In genomic region chr19:53086861-53087260, GRCm38 (mm10) we compare ENCODE assay signal across 8 mouse cellular contexts. TPM values are rescaled to one million over a fixed set of nuclear protein-coding genes. Genes with fewer than 3 reads are reported as not detected.
A peak's percentile ranks its signal among the peaks of the same experiment; 100 is the strongest.
DNase-seq lines count a peak whose midpoint lies in the region; ATAC-seq lines count a peak whose summit lies in the region.

No protein-coding gene starts in this region.

- intact Hi-C loops in gastrocnemius, postnatal 14 days (cut with DNase I; ENCODE audit: low total_unique reads), result no loop called here

- H3K36me3 ChIP-seq in forebrain, embryonic 12.5 days (replicated peaks), result no peaks in the 10 kb centered on the region
- no peaks in the 10 kb centered on the region for H3K36me3 ChIP-seq in hindbrain, embryonic 15.5 days

- ATAC-seq in forebrain, embryonic 12.5 days (ENCODE audit: low FRiP score), result no peak
- ATAC-seq in hindbrain, embryonic 15.5 days (ENCODE audit: low FRiP score, low read depth), result no peak

- no peak overlapping the region for H3K4me3 ChIP-seq in forebrain, embryonic 12.5 days (replicated peaks)
- no peak overlapping the region for H3K4me3 ChIP-seq in hindbrain, embryonic 15.5 days

- H3K27ac ChIP-seq in forebrain, embryonic 12.5 days, result 0 out of 2 replicates have a peak overlapping the region, but pooled peaks have one; percentile 42
- H3K27ac ChIP-seq in hindbrain, embryonic 15.5 days (replicated peaks), result peak overlapping the region; percentile 23

- peak; percentile 32 for DNase-seq in gastrocnemius, postnatal 14 days
- no peak for DNase-seq in gastrocnemius, postnatal 10 days
- peak; percentile 36 for DNase-seq in lung, postnatal 14 days
- DNase-seq in cerebellum, adult 9-10 months, result no peak
- no peak for DNase-seq in urinary bladder, postnatal 36 days (ENCODE audit: low spot score in 2 of 2)
- DNase-seq in urinary bladder, adult 18-20 months (ENCODE audit: low spot score in 2 of 2), result no peak

- peak overlapping the region; percentile 20; the same call in 1 of the 2 replicates for H3K4me2 ChIP-seq in forebrain, embryonic 12.5 days
- H3K4me2 ChIP-seq in hindbrain, embryonic 15.5 days, result peak overlapping the region; percentile 37

- peaks cover 7% of the 10 kb centered on the region for H3K4me1 ChIP-seq in forebrain, embryonic 12.5 days
- peaks cover 14% of the 10 kb centered on the region for H3K4me1 ChIP-seq in hindbrain, embryonic 15.5 days (replicated peaks)

- no peak overlapping the region for H3K9ac ChIP-seq in forebrain, embryonic 12.5 days
- H3K9ac ChIP-seq in hindbrain, embryonic 15.5 days, result no peak overlapping the region

- H3K9me3 ChIP-seq in forebrain, embryonic 12.5 days, result no peaks in the 10 kb centered on the region
- H3K9me3 ChIP-seq in hindbrain, embryonic 15.5 days, result no peaks in the 10 kb centered on the region

- WGBS in forebrain, embryonic 12.5 days, result 76% methylated on average over 12 of the region's 12 CpGs
- 57% methylated on average over 12 of the region's 12 CpGs for WGBS in hindbrain, embryonic 15.5 days

- no peaks in the 10 kb centered on the region for H3K27me3 ChIP-seq in forebrain, embryonic 12.5 days
- H3K27me3 ChIP-seq in hindbrain, embryonic 15.5 days, result no peaks in the 10 kb centered on the region

RNA-seq across cellular contexts. Expression of gene Xpnpep1, which starts 46.8 kb away (rescaled TPM):
- total RNA-seq in gastrocnemius, postnatal 14 days (2021), result 10 to 100 TPM; 63.1 to 75.1 TPM
- 10 to 100 TPM; 70.7 to 83.8 TPM for total RNA-seq in gastrocnemius, postnatal 10 days (2021)
- polyA plus RNA-seq in forebrain, embryonic 12.5 days (2016; fragmentation: Nextera tagmentation; extraction: Ambion mirVana), result 140 and 147 TPM in 2 replicates
- 114 and 121 TPM in 2 replicates for polyA plus RNA-seq in hindbrain, embryonic 15.5 days (2015; fragmentation: Nextera tagmentation; extraction: Ambion mirVana)

RNA-seq across cellular contexts. Expression of gene Add3, which starts 53.4 kb away (rescaled TPM):
- total RNA-seq in gastrocnemius, postnatal 14 days (2021), result 10 to 100 TPM; 31.6 to 45.4 TPM
- 10 to 100 TPM; 61.3 to 68.6 TPM for total RNA-seq in gastrocnemius, postnatal 10 days (2021)
- 48.5 and 51.2 TPM in 2 replicates for polyA plus RNA-seq in forebrain, embryonic 12.5 days (2016; fragmentation: Nextera tagmentation; extraction: Ambion mirVana)
- polyA plus RNA-seq in hindbrain, embryonic 15.5 days (2015; fragmentation: Nextera tagmentation; extraction: Ambion mirVana), result 40.7 and 46.1 TPM in 2 replicates

Comparison
In these comparisons a context has a peak if more than half of its experiments do, and no peak if none do; other contexts are left out.
1. DNase-seq: peak in gastrocnemius, postnatal 14 days (single experiment) and lung, postnatal 14 days (single experiment); none in gastrocnemius, postnatal 10 days (single experiment), cerebellum, adult 9-10 months (single experiment), urinary bladder, postnatal 36 days (0 of 2) and urinary bladder, adult 18-20 months (0 of 2).